Mouse (Mus musculus) C2C12 (cell line): ENCODE results near the gene Frs2.

Source experiments
- CTCF ChIP-seq: IDR thresholded peaks from one replicate; pipeline ENCODE4 v1.5.1; 2011; ENCODE audit not compliant: control insufficient read depth, insufficient read depth, insufficient read length
- FOSL1 ChIP-seq: IDR thresholded peaks from one replicate; pipeline ENCODE4 v1.8.0; 2011; ENCODE audit warnings: mild to moderate bottlenecking, low read length; ENCODE audit not compliant: poor library complexity, insufficient read depth, severe bottlenecking

GRCm38 (mm10) chr10:117100175-117100574 is 48.2 kb downstream of the Frs2 start:
- TF ChIP-seq CTCF (no peak), FOSL1 (no peak)
